Mouse (Mus musculus) hindbrain, embryonic 16.5 days (tissue): Measurements from ENCODE around the gene Adam10. TPM values are rescaled to one million over a fixed set of nuclear protein-coding genes. Genes with fewer than 3 reads are reported as not detected.

ENCODE experiments used
- ATAC-seq: fragments of 200-750 bp; cut with Nextera tagmentation; 2 replicates; pipeline ENCODE4 v1.8.0; 2017; ENCODE audit warnings: moderate TSS enrichment, moderate library complexity
- H3K27ac ChIP-seq: fragments of 300-500 bp; sonication (generic); 2 replicates; pipeline ENCODE4 v1.5.1; 2014; ENCODE audit warnings: low read depth, mild to moderate bottlenecking, control low read depth, low read length, moderate library complexity
- H3K27me3 ChIP-seq: fragments of 300-500 bp; sonication (generic); replicated peaks from 2 replicates; pipeline ENCODE4 v1.6.1; 2014; ENCODE audit warnings: low read length; ENCODE audit not compliant: control insufficient read depth, insufficient read depth
- H3K36me3 ChIP-seq: fragments of 300-500 bp; sonication (generic); 2 replicates; pipeline ENCODE4 v1.6.1; 2014; ENCODE audit warnings: mild to moderate bottlenecking, low read length, moderate library complexity, mixed read lengths; ENCODE audit not compliant: control insufficient read depth, insufficient read depth
- H3K4me1 ChIP-seq: fragments of 300-500 bp; sonication (generic); 2 replicates; pipeline ENCODE4 v1.6.1; 2014; ENCODE audit warnings: low read depth, low read length; ENCODE audit not compliant: control insufficient read depth, insufficient read depth
- H3K4me2 ChIP-seq: fragments of 300-500 bp; sonication (generic); 2 replicates; pipeline ENCODE4 v1.6.1; 2014; ENCODE audit warnings: mild to moderate bottlenecking, low read length, control low read depth, moderate library complexity
- H3K4me3 ChIP-seq: fragments of 300-500 bp; sonication (generic); 2 replicates; pipeline ENCODE4 v1.5.1; 2014; ENCODE audit warnings: mild to moderate bottlenecking, low read length, control low read depth, moderate library complexity
- H3K9ac ChIP-seq: fragments of 300-500 bp; sonication (generic); 2 replicates; pipeline ENCODE4 v1.6.1; 2014; ENCODE audit warnings: low read depth, mild to moderate bottlenecking, control low read depth, low read length, moderate library complexity
- H3K9me3 ChIP-seq: fragments of 300-500 bp; sonication (generic); 2 replicates; pipeline ENCODE4 v1.6.1; 2014; ENCODE audit warnings: mild to moderate bottlenecking, low read length, moderate library complexity; ENCODE audit not compliant: control insufficient read depth
- WGBS: fragments of 180-500 bp; shearing (Covaris S2); extraction: QIAGEN DNeasy Blood & Tissue Kit; methylation state at CpG from one replicate; pipeline ENCODE4 v1.1.7; 2014; 5-methylcytosine and 5-hydroxymethylcytosine counted together
- polyA plus RNA-seq: library from polyadenylated mRNA; unstranded; fragments of >200 nt; fragmentation: Nextera tagmentation; extraction: Ambion mirVana; gene quantifications from 2 replicates; pipeline ENCODE4 v1.2.1, GENCODE M21; 2015

The Adam10 gene
- polyA plus RNA-seq, 1 experiment from 2014 or later, result 46.7 TPM

GRCm38 (mm10) chr9:70656130-70657007, 22.4 kb upstream of the Adam10 start, which contains the start of gene Gm10642:
Gm10642 (plus strand) TSS chr9:70656251.
- Histone ChIP-seq H3K27me3 (no peaks in the 10 kb centered on the region), H3K9ac (peak within 1 kb of the TSS; percentile 99), H3K36me3 (no peaks in the 10 kb centered on the region), H3K27ac (peak within 1 kb of the TSS; percentile 98), H3K4me3 (peak within 1 kb of the TSS; percentile 99), H3K9me3 (no peaks in the 10 kb centered on the region), H3K4me1 (peaks cover 27% of the 10 kb centered on the region), H3K4me2 (peak within 1 kb of the TSS; percentile 65)
- WGBS, result under 1% methylated on average over 43 of the region's 72 CpGs
- peak; percentile 52 for ATAC-seq

DNA sequence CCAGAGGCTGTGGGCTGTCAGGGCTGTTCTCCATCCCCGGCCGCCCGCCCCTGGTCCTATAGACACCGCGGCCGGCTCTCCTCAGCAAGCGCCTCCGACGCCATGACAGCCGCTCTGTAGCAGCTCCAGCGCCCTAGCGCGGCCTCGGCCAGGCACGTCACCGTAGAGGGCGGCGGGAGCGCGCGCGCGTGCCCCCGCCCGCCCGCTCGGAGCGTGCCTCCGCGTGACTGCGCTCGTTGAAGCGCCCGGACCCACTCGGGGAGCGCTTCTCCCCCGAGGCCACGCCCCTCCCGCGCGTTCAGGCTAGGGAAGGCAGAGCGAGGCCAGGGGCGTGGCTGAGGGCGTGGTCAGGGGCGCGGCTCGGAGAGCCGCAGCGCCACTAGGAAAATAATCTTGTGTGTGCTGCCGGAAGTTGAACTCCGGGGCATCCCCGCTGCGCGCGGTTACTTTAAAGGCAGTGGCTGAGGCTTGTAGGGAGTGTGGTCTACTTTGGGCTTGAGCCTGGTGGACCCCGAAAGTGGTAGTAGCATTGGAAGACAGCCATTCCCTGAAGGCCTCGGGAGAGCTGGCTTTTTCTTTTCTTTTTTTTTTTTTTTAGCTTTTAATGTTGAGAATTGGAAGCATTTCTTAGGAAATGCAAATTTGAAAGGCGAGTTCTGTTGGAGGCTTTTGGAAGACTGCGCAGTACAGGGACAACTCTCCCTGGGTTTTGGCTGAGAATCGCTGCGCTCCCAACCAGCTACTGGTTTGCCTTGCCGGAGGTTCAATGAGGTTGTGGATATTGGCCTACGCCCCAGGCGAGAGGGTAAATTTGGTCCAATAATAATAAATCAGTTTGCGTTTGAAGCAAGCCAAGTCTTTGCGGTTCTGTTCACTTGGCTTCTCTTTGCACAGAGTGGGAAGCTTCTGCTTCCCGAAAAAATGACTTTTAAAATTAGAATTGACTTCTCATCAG, 21.5 kb upstream of the Adam10 start, which contains the start of gene Mindy2:
TSS of gene Mindy2 (minus strand) at position 162 of the 955 bp plus-strand sequence.
- WGBS, result 2% methylated on average over 64 of the region's 67 CpGs
- Histone ChIP-seq H3K36me3 (no peaks in the 10 kb centered on the region), H3K27ac (peak within 1 kb of the TSS; percentile 98), H3K9me3 (no peaks in the 10 kb centered on the region), H3K27me3 (no peaks in the 10 kb centered on the region), H3K4me2 (peak within 1 kb of the TSS; percentile 65), H3K9ac (peak within 1 kb of the TSS; percentile 99), H3K4me1 (peaks cover 27% of the 10 kb centered on the region), H3K4me3 (peak within 1 kb of the TSS; percentile 99)
- ATAC-seq, result peak; percentile 98

- Histone ChIP-seq H3K27ac (no peak overlapping the region), H3K27me3 (no peaks in the 10 kb centered on the region), H3K9ac (no peak overlapping the region), H3K9me3 (no peaks in the 10 kb centered on the region), H3K4me2 (no peak overlapping the region), H3K4me1 (peaks cover 22% of the 10 kb centered on the region), H3K36me3 (no peaks in the 10 kb centered on the region), H3K4me3 (no peak overlapping the region)
- WGBS, result 82% methylated on average over 2 of the region's 2 CpGs
- ATAC-seq, result no peak
These were observed 20.5 kb upstream of the Adam10 start for GRCm38 (mm10) chr9:70658266-70658665.

DNA sequence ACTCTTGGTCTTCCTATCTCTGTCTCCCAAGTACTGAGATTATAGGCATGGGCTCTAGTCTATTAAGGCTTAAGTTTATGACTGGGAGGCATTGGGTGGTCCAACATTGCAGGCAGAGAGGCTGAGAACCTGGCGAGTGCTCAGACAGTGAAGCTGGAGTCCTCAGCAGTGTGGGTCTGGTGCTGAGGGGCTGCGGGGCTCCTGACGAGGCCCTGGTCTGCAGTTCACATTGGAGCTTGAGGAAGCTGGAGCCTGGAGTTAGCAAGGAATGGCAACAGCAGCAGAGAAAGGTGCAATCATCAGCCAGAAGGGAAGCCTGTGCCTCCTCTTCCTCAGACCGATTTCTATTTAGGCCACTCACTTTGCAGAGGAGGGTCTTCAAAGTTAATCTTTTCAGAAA, 13.9 kb upstream of the Adam10 start:
- Histone ChIP-seq H3K27ac (no peak overlapping the region), H3K4me2 (no peak overlapping the region), H3K36me3 (no peaks in the 10 kb centered on the region), H3K9me3 (no peaks in the 10 kb centered on the region), H3K4me3 (no peak overlapping the region), H3K27me3 (no peaks in the 10 kb centered on the region), H3K4me1 (no peaks in the 10 kb centered on the region), H3K9ac (no peak overlapping the region)
- ATAC-seq, result no peak
- WGBS, result 79% methylated on average over 4 of the region's 4 CpGs

- Histone ChIP-seq H3K9me3 (no peaks in the 10 kb centered on the region), H3K4me1 (no peaks in the 10 kb centered on the region), H3K4me3 (no peak overlapping the region), H3K27me3 (no peaks in the 10 kb centered on the region), H3K36me3 (no peaks in the 10 kb centered on the region), H3K4me2 (no peak overlapping the region), H3K27ac (no peak overlapping the region), H3K9ac (no peak overlapping the region)
- no peak for ATAC-seq
- 65% methylated on average over 16 of the region's 16 CpGs for WGBS
These were observed 13.2 kb upstream of the Adam10 start for GRCm38 (mm10) chr9:70665372-70666145.

DNA sequence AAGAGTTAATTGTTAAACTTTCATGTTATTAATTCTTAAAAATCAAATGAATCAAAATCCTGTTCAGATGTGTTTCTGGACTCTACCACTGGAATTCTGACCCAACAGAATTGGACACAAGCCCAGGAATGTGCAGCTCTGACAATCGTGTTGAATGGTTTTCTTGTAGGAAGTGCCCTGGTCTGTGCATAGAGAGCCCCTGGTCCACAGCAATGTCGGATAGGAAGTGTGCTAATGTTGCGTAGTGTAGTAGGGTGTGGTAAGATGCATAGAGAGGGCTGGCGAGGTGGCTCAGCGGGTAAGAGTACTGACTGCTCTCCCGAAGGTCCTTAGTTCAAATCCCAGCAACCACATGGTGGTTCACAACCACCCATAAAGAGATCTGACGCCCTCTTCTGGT, 12.0 kb upstream of the Adam10 start:
- no peak overlapping the region for H3K9ac ChIP-seq
- no peak overlapping the region for H3K4me2 ChIP-seq
- no peaks in the 10 kb centered on the region for H3K36me3 ChIP-seq
- H3K4me3 ChIP-seq, result no peak overlapping the region
- ATAC-seq, result no peak
- no peaks in the 10 kb centered on the region for H3K9me3 ChIP-seq
- no peaks in the 10 kb centered on the region for H3K27me3 ChIP-seq
- 75% methylated on average over 7 of the region's 7 CpGs for WGBS
- no peak overlapping the region for H3K27ac ChIP-seq
- H3K4me1 ChIP-seq, result no peaks in the 10 kb centered on the region

DNA sequence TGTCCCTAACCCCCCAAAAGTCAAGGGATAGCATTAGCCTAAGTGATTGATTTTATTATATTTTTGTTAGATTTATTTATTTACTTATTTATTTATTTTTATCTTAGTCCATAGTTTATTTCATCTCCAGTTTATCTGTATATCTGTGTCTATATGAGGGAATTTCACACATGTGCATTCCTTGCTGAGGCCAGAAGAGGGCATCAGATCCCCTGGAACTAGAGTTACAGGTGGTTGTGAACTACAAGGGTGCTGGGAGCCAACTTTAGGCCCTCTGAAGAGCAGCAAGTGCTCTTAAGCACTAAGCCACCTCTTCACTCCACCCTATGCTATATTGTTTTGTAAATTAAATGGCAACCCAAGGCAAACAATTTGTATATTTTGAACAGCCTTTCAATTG, 10.7 kb upstream of the Adam10 start:
- H3K27ac ChIP-seq, result no peak overlapping the region
- H3K4me3 ChIP-seq, result no peak overlapping the region
- no peak for ATAC-seq
- H3K27me3 ChIP-seq, result no peaks in the 10 kb centered on the region
- no peaks in the 10 kb centered on the region for H3K36me3 ChIP-seq
- H3K9me3 ChIP-seq, result no peaks in the 10 kb centered on the region
- no peak overlapping the region for H3K4me2 ChIP-seq
- H3K4me1 ChIP-seq, result no peaks in the 10 kb centered on the region
- no peak overlapping the region for H3K9ac ChIP-seq

- Histone ChIP-seq H3K4me2 (no peak overlapping the region), H3K4me3 (no peak overlapping the region), H3K27ac (no peak overlapping the region), H3K4me1 (no peaks in the 10 kb centered on the region), H3K27me3 (no peaks in the 10 kb centered on the region), H3K36me3 (no peaks in the 10 kb centered on the region), H3K9ac (no peak overlapping the region), H3K9me3 (no peaks in the 10 kb centered on the region)
- WGBS, result 76% methylated on average over 2 of the region's 2 CpGs
- ATAC-seq, result no peak
These were observed 9.6 kb upstream of the Adam10 start for GRCm38 (mm10) chr9:70669197-70669596.
